Mouse (Mus musculus): Measurements from ENCODE around the gene Aldh18a1.

- TF ChIP-seq POLR2A (IDR thresholded peaks at IDR 0.05; ENCODE audit: borderline replicate concordance, insufficient read depth, low read length): no peak
- TF ChIP-seq CTCF (IDR thresholded peaks at IDR 0.05; ENCODE audit: borderline replicate concordance, insufficient read depth, low read depth, low read length): no peak
These were observed 83.9 kb downstream of the Aldh18a1 start for GRCm38 (mm10) chr19:40504336-40504735.

All from cerebellum, adult 2 months (tissue).